Mouse (Mus musculus) stomach, embryonic 14.5 days (tissue): ENCODE results near the gene Smc1b. TPM values are rescaled to one million over a fixed set of nuclear protein-coding genes. Genes with fewer than 3 reads are reported as not detected.
"Not testable (repeated sequence)": the region's sequence is repeated elsewhere in the genome, so short reads cannot be mapped to it uniquely, and the experiment has no call there.

Experiments used
- ATAC-seq: fragments of 200-750 bp; cut with Nextera tagmentation; 2 replicates; pipeline ENCODE4 v1.8.0; 2017; ENCODE audit warnings: low read depth, moderate TSS enrichment; ENCODE audit not compliant: insufficient number of reproducible peaks, insufficient read depth, low FRiP score
- H3K27ac ChIP-seq: fragments of 300-500 bp; sonication (generic); 2 replicates; pipeline ENCODE4 v1.5.1; 2014; ENCODE audit warnings: mild to moderate bottlenecking, low read length, moderate library complexity, mixed read lengths
- H3K27me3 ChIP-seq: fragments of 300-500 bp; sonication (generic); 2 replicates; pipeline ENCODE4 v1.6.1; 2014; ENCODE audit warnings: low read length, control low read depth, mixed read lengths; ENCODE audit not compliant: control insufficient read depth, insufficient read depth
- H3K36me3 ChIP-seq: fragments of 300-500 bp; sonication (generic); 2 replicates; pipeline ENCODE4 v1.6.1; 2014; ENCODE audit warnings: mild to moderate bottlenecking, control low read depth, low read length, moderate library complexity, mixed read lengths; ENCODE audit not compliant: control insufficient read depth, insufficient read depth
- H3K4me1 ChIP-seq: fragments of 300-500 bp; sonication (generic); 2 replicates; pipeline ENCODE4 v1.6.1; 2014; ENCODE audit warnings: low read length, control low read depth, mixed read lengths; ENCODE audit not compliant: control insufficient read depth, insufficient read depth
- H3K4me2 ChIP-seq: fragments of 300-500 bp; sonication (generic); replicated peaks from 2 replicates; pipeline ENCODE4 v1.6.1; 2014; ENCODE audit warnings: low read depth, low read length, control low read depth
- H3K4me3 ChIP-seq: fragments of 300-500 bp; sonication (generic); 2 replicates; pipeline ENCODE4 v1.5.1; 2014; ENCODE audit warnings: low read depth, low read length, control low read depth
- H3K9ac ChIP-seq: fragments of 300-500 bp; sonication (generic); replicated peaks from 2 replicates; pipeline ENCODE4 v1.6.1; 2014; ENCODE audit warnings: low read depth, mild to moderate bottlenecking, control low read depth, low read length, moderate library complexity, mixed read lengths
- H3K9me3 ChIP-seq: fragments of 300-500 bp; sonication (generic); 2 replicates; pipeline ENCODE4 v1.6.1; 2016; ENCODE audit warnings: low read depth, low read length, control low read depth; ENCODE audit not compliant: control insufficient read depth
- WGBS: fragments of 180-500 bp; shearing (Covaris S2); extraction: QIAGEN DNeasy Blood & Tissue Kit; methylation state at CpG from one replicate; pipeline ENCODE4 v1.1.7; 2014; 5-methylcytosine and 5-hydroxymethylcytosine counted together
- polyA plus RNA-seq: library from polyadenylated mRNA; unstranded; fragments of >200 nt; fragmentation: Nextera tagmentation; extraction: Ambion mirVana; gene quantifications from 2 replicates; pipeline ENCODE4 v1.2.1, GENCODE M21; 2014

Smc1b gene
- polyA plus RNA-seq, 1 experiment from 2014 or later: 0.19 TPM

- no peaks in the 10 kb centered on the region for H3K9me3 ChIP-seq
- no peak overlapping the region for H3K4me3 ChIP-seq
- H3K27ac ChIP-seq: peak overlapping the region; percentile 82
- ATAC-seq: no peak
- peaks cover 22% of the 10 kb centered on the region; the same call in 1 of the 2 replicates for H3K4me1 ChIP-seq
- 49% methylated on average over 5 of the region's 5 CpGs for WGBS
- H3K36me3 ChIP-seq: peaks cover 16% of the 10 kb centered on the region
- H3K27me3 ChIP-seq: no peaks in the 10 kb centered on the region
- H3K9ac ChIP-seq: no peak overlapping the region; the same call in 1 of the 2 replicates
- H3K4me2 ChIP-seq: peak overlapping the region; percentile 11
These were observed 88.6 kb downstream of the Smc1b start for GRCm38 (mm10) chr15:85043116-85043515.

- no peak overlapping the region for H3K9ac ChIP-seq
These were observed 89.3 kb downstream of the Smc1b start for GRCm38 (mm10) chr15:85042361-85042954.

GRCm38 (mm10) chr15:85041546-85042225, 90.1 kb downstream of the Smc1b start:
- peak overlapping the region; percentile 82 for H3K27ac ChIP-seq
- no peaks in the 10 kb centered on the region for H3K9me3 ChIP-seq
- no peak overlapping the region for H3K9ac ChIP-seq
- no peak overlapping the region for H3K4me2 ChIP-seq
- no peaks in the 10 kb centered on the region for H3K27me3 ChIP-seq
- H3K4me1 ChIP-seq: peaks cover 27% of the 10 kb centered on the region; the same call in 1 of the 2 replicates
- H3K36me3 ChIP-seq: peaks cover 9% of the 10 kb centered on the region
- no peak overlapping the region for H3K4me3 ChIP-seq
- no peak for ATAC-seq
- WGBS: 74% methylated on average over 10 of the region's 10 CpGs

More at GRCm38 (mm10) chr15:85042361-85042954, 89.3 kb downstream of the Smc1b start:
- peak; percentile 83; the same call in 1 of the 2 replicates for ATAC-seq
- Histone ChIP-seq H3K4me3 (no peak overlapping the region), H3K9me3 (no peaks in the 10 kb centered on the region), H3K4me2 (peak overlapping the region; percentile 11), H3K27me3 (no peaks in the 10 kb centered on the region), H3K4me1 (peaks cover 26% of the 10 kb centered on the region; the same call in 1 of the 2 replicates), H3K36me3 (peaks cover 13% of the 10 kb centered on the region), H3K27ac (peak overlapping the region; percentile 82)
- WGBS: 12% methylated on average over 4 of the region's 4 CpGs

GRCm38 (mm10) chr15:85037343-85037690, 94.4 kb downstream of the Smc1b start:
- H3K4me1 ChIP-seq: peaks cover 17% of the 10 kb centered on the region; the same call in 1 of the 2 replicates
- no peaks in the 10 kb centered on the region for H3K36me3 ChIP-seq
- peak overlapping the region; percentile 74 for H3K4me3 ChIP-seq
- no peaks in the 10 kb centered on the region for H3K27me3 ChIP-seq
- peak overlapping the region; percentile 72 for H3K4me2 ChIP-seq
- H3K9ac ChIP-seq: peak overlapping the region; percentile 81
- no peak for ATAC-seq
- H3K27ac ChIP-seq: no peak overlapping the region; the same call in 1 of the 2 replicates
- H3K9me3 ChIP-seq: no peaks in the 10 kb centered on the region
- WGBS: 4% methylated on average over 8 of the region's 8 CpGs

- 0% methylated on average over 61 of the region's 75 CpGs for WGBS
- ATAC-seq: peak; percentile 92
- peak overlapping the region; percentile 78 for H3K27ac ChIP-seq
These were observed 95.0 kb downstream of the Smc1b start for GRCm38 (mm10) chr15:85036566-85037342.

GRCm38 (mm10) chr15:85033916-85034315, 97.8 kb downstream of the Smc1b start:
- H3K4me2 ChIP-seq, H3K27me3 ChIP-seq, H3K9ac ChIP-seq, H3K9me3 ChIP-seq, H3K4me1 ChIP-seq, H3K4me3 ChIP-seq, ATAC-seq, H3K36me3 ChIP-seq: not testable (repeated sequence)
- 26% methylated on average over 7 of the region's 7 CpGs for WGBS
- H3K27ac ChIP-seq: peak overlapping the region; percentile 67

More at GRCm38 (mm10) chr15:85036566-85037342, 95.0 kb downstream of the Smc1b start:
- Histone ChIP-seq H3K4me3 (peak overlapping the region; percentile 74), H3K4me2 (peak overlapping the region; percentile 72), H3K9me3 (no peaks in the 10 kb centered on the region), H3K27me3 (no peaks in the 10 kb centered on the region), H3K36me3 (no peaks in the 10 kb centered on the region), H3K4me1 (peaks cover 12% of the 10 kb centered on the region; the same call in 1 of the 2 replicates), H3K9ac (peak overlapping the region; percentile 81)

GRCm38 (mm10) chr15:85031866-85032265, 99.9 kb downstream of the Smc1b start:
- 84% methylated on average over 3 of the region's 3 CpGs for WGBS
- no peak overlapping the region for H3K27ac ChIP-seq
- H3K36me3 ChIP-seq: no peaks in the 10 kb centered on the region
- no peak for ATAC-seq
- no peak overlapping the region for H3K9ac ChIP-seq
- 0 out of 2 replicates have a peak, but pooled peaks cover 3% of the 10 kb centered on the region for H3K4me1 ChIP-seq
- H3K4me2 ChIP-seq: no peak overlapping the region
- no peaks in the 10 kb centered on the region for H3K9me3 ChIP-seq
- H3K4me3 ChIP-seq: no peak overlapping the region
- H3K27me3 ChIP-seq: no peaks in the 10 kb centered on the region

- not testable (repeated sequence) for ATAC-seq, H3K9me3 ChIP-seq, H3K4me1 ChIP-seq, H3K27ac ChIP-seq, H3K27me3 ChIP-seq, H3K4me2 ChIP-seq, H3K9ac ChIP-seq, H3K36me3 ChIP-seq, H3K4me3 ChIP-seq
- 66% methylated on average over 1 of the region's 1 CpGs for WGBS
These were observed 101.1 kb downstream of the Smc1b start for GRCm38 (mm10) chr15:85030643-85031042.
